Mouse (Mus musculus) right cerebral cortex, postnatal 10 days (tissue): ENCODE measurements around the gene Ppp1r18.
"Not testable (repeated sequence)": the region's sequence is repeated elsewhere in the genome, so short reads cannot be mapped to it uniquely, and the experiment has no call there.

ENCODE experiments used
- DNase-seq, 2 experiments: peaks; one replicate each; pipeline ENCODE4 v3.0.0; 2021; ENCODE audit warnings: low spot score in 2 of 2

The Ppp1r18 gene

GRCm38 (mm10) chr17:35836991-35837422 is 28.4 kb upstream of the Ppp1r18 start:
- DNase-seq, result peak; percentile 94

- peak; percentile 80 for DNase-seq
Observed at GRCm38 (mm10) chr17:35837487-35837886, 27.9 kb upstream of the Ppp1r18 start.

DNA sequence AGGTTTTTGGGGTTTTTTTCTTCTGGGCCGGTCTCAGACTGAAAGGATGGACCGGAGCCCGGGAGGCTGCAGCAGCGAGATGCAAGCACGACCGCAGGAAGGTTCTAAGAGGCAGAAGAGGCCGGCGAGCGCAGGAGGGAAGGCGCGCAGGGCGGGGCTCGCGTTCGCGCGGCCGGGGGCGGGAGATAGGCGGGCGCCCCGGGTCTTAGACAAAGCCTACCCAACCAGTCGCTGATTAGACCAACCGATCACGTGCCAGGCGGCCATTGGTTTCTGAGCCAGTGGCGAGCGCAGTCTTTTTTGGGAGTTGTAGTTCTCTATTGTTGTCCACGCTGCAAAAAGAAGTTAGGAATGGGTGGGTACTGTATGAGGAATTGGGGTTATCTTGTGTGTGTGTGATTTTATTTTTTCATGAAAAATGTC is 27.3 kb upstream of the Ppp1r18 start, which contains the start of gene Tubb5:
TSS of gene Tubb5 (minus strand) at position 185 of the 423 bp plus-strand sequence.
- DNase-seq, result peak; percentile 98 to 99

DNA sequence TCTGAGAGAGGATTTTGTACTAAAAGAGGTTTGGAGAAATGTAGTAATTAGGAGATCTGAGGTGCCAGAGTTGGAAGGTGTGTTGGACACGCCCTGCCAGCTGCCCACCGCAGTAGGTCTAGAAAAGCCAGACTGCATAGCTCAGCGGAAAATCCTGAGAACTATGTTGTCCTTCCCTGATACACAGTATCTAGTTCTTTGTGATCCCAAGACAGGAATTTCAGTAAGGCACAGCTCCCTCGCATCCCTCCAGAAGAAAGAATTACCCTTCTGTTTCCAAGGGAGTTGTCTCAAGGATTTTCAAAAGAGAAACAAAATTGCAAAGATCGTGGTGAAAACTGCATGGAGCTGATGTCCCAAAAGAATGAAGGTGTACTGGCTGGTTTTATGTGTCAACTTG is 26.8 kb upstream of the Ppp1r18 start:
- no peak for DNase-seq

GRCm38 (mm10) chr17:35839002-35839401 is 26.4 kb upstream of the Ppp1r18 start:
- not testable (repeated sequence) for DNase-seq

GRCm38 (mm10) chr17:35840561-35840960 is 24.8 kb upstream of the Ppp1r18 start:
- no peak for DNase-seq

DNA sequence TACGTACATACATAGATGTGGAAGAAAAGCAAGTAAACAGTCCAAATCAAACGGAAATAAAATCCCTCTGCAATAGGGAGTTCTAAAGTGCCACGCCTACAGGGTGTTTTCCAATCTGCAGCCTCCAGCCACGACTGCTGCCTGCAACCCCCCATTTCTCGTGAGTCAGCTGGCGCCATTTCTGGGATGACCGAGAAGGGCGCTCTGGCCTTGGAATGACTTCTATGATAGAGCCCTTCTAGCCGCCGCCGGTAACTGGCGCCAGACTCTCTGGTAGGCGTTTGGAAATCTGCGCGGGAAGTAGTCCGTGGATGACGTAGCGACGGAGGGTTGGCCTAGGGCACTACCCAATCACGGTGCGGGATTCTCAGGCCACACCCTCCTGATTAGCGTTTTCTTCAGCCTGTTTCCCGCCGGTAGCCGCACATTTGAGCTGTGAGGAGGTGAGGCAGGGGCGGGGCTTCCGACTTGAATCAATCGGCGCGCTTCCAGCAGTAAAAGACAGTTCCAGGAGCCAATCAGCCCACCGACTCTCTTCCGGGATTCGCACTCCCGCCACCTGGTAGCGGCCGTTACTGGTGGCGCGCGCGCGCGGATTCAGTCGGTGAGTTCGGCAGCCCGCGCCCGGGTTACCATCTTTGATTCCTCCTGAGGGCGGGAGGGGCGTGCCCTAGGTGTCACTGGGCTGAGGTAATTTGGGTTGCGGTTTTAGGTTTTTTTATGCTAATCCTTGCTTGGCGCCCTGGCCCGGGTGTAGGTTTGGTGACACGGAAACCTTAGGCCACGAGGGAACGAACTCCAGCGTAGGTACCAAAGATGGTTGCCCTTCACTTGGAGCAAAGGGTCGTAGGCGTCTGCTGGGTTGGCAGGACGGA is 24.1 kb upstream of the Ppp1r18 start, which contains the start of gene Mdc1:
TSS of gene Mdc1 (plus strand) at position 440 of the 875 bp plus-strand sequence.
- peak; percentile 100 for DNase-seq

GRCm38 (mm10) chr17:35842006-35842405 is 23.4 kb upstream of the Ppp1r18 start:
- no peak for DNase-seq

- DNase-seq, result peak in 1 of 2 experiments; percentile 24
Observed at GRCm38 (mm10) chr17:35843514-35843913, 21.9 kb upstream of the Ppp1r18 start.

DNA sequence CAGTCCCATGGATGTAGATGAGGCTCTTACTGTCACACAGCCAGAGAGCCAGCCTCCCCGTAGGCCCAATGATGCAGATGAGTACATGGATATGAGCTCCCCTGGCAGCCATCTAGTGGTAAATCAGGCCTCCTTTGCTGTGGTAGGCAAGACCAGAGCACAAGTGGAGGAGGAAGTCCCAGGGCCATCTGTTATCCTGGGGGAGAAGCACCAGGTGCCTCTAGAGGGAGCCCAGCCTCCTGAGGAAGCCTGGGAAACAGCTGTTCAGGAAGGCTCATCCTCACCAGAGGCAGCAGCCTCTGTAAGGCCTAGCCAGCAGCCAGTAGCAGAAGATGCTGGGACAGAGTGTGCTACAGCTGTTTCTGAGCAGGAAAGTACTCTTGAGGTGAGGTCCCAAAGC is 17.3 kb upstream of the Ppp1r18 start:
- DNase-seq, result no peak

GRCm38 (mm10) chr17:35850974-35851373 is 14.4 kb upstream of the Ppp1r18 start:
- no peak for DNase-seq

GRCm38 (mm10) chr17:35859371-35859770 is 6.0 kb upstream of the Ppp1r18 start:
- no peak for DNase-seq

DNA sequence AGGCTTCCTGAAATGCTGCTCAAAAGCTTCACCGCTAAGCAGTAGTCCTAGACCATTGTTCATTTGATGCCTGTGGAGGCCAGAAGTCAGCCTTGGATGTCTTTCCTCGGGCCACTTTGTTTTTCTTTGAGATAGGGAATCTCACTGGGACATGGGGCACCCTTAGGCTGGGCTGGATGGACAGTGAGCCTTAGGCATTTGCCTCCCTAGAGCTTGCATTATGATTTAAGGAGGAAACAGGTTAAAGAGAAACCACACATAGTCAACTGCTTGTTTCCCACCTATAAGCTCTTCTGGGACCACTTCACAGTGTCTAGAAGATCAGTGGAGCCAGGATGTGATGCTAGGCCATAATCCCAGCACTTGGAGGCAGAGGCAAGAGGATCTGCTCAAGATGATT is 5.6 kb upstream of the Ppp1r18 start:
- no peak for DNase-seq

DNA sequence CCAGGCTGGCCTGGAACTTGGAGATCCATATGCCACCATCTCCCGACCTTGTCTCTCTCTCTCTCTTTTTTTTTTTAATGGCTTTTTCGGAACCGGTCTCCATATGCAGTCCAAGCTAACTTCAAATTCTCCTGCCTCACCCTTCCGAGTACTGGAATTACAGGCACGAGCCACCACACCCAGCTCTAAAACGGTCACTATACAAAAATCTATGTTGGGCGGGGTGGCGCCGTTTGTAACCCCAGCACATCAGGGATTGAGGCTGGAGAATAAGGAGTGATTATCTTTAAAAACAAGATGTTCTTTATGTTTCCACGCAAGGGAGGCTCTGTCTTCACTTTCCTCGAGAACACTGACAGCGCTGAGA is 4.6 kb upstream of the Ppp1r18 start:
- DNase-seq, result no peak

DNA sequence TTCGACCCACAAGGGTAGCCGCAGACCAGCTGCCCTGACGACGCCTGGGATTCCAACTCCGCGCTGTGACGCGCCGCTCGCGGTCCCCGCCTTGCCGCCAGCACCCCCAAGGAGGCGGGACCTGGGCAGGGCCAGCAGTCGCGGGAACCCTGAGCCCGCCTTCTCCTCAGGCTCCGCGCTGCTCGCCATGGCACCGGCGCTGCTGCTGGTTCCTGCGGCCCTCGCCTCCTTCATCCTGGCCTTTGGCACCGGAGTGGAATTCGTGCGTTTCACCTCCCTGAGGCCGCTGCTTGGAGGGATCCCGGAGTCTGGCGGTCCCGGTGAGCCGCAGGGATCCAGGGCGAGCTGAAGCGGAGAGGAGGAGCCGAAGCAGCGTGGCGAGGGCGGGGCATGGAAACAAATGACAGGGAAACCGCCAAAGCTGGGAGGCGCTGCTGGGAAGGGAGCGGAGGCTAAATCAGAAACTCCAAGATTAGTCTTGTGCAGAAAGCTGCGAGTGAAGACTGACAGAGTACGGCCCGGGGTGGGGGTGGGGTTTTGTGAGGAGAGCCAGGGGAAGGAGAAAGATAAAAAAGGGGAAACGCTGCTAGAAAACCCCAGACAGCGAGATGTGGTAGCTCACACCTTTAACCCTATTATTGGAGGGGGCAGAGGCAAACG is 4.1 kb upstream of the Ppp1r18 start, which contains the start of gene Nrm:
TSS of gene Nrm (plus strand) at position 121 of the 660 bp plus-strand sequence.
- DNase-seq, result peak; percentile 93

- no peak for DNase-seq
Observed at GRCm38 (mm10) chr17:35864832-35865353, 500 bp upstream of the Ppp1r18 start.

DNA sequence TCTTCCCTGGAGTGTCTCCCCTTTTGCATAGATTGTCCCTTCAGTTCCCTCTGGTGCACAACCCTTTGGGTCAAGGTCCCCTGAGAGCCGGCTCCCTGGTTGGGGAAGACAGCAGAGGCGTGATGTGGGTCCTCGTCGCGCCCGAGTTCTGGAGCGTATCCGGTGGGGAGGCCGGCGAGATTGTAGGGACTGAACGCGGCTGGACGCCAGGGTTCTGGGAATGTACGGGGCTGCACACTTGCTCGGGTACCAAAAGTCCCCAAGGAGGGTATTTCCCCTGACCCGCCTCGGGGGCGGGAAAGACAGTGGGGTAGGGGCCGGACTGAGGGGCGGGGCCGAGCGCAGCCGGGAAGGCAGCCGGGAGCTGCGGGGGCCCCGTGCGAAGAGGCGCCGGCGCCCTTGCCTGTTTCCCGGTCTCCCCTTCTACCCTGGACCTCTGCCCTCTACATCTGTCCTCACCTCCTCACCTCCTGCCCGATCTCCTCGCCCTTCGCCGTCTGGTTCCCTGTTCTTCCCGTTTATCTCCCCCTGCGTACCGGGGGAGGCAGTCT is 963 bp downstream of the Ppp1r18 start:
- peak; percentile 60 to 70 for DNase-seq

GRCm38 (mm10) chr17:35866911-35867890 is 1.8 kb downstream of the Ppp1r18 start:
- DNase-seq, result peak; percentile 45 to 51

DNA sequence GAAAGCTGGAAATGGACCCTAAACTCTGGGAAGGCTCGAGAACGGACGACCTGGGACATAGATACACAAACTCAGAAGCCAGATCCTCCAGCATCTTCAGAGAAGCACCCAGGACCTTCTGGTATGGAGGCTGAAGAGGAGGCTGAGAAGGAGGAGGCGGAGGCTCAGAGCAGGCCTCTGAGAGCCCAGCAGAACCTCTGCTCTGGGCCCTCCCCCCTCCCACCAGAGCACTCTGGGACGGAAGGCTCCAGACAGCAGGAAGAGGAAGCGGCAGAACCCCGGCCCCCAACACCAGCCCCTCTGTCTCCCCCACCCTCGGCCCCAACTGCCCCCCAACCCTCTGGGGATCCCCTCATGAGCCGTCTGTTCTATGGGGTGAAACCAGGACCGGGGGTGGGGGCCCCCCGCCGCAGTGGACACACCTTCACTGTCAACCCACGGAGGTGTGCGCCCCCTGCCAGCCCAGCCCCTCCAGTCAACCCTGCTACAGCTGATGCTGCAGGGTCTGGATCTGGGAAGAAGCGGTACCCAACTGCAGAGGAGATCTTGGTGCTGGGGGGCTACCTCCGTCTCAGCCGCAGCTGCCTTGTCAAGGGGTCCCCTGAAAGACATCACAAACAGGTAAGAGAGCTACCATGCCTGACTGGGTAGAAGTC is 2.9 kb downstream of the Ppp1r18 start:
- peak; percentile 40 to 46 for DNase-seq

- no peak for DNase-seq
Observed at GRCm38 (mm10) chr17:35868961-35869345, 3.6 kb downstream of the Ppp1r18 start.
